Mouse (Mus musculus) intestine, embryonic 16.5 days (tissue): ENCODE data around the gene Dusp15. TPM values are rescaled to one million over a fixed set of nuclear protein-coding genes. Genes with fewer than 3 reads are reported as not detected.

Experiments used
- ATAC-seq: fragments of 200-750 bp; cut with Nextera tagmentation; 2 replicates; pipeline ENCODE4 v1.8.0; 2017; ENCODE audit warnings: moderate TSS enrichment, moderate library complexity
- H3K27ac ChIP-seq: fragments of 300-500 bp; sonication (generic); 2 replicates; pipeline ENCODE4 v1.5.1; 2014; ENCODE audit warnings: mild to moderate bottlenecking, low read length
- H3K27me3 ChIP-seq: fragments of 300-500 bp; sonication (generic); replicated peaks from 2 replicates; pipeline ENCODE4 v1.6.1; 2014; ENCODE audit warnings: low read length, control low read depth, mixed read lengths; ENCODE audit not compliant: control insufficient read depth, insufficient read depth
- H3K36me3 ChIP-seq: fragments of 300-500 bp; sonication (generic); 2 replicates; pipeline ENCODE4 v1.6.1; 2014; ENCODE audit warnings: low read length, control low read depth; ENCODE audit not compliant: control insufficient read depth, insufficient read depth
- H3K4me1 ChIP-seq: fragments of 300-500 bp; sonication (generic); 2 replicates; pipeline ENCODE4 v1.6.1; 2014; ENCODE audit warnings: low read length, control low read depth, mixed read lengths; ENCODE audit not compliant: control insufficient read depth, insufficient read depth
- H3K4me2 ChIP-seq: fragments of 300-500 bp; sonication (generic); 2 replicates; pipeline ENCODE4 v1.6.1; 2014; ENCODE audit warnings: low read depth, low read length, control low read depth
- H3K4me3 ChIP-seq: fragments of 300-500 bp; sonication (generic); 2 replicates; pipeline ENCODE4 v1.5.1; 2014; ENCODE audit warnings: mild to moderate bottlenecking, low read length
- H3K9ac ChIP-seq: fragments of 300-500 bp; sonication (generic); 2 replicates; pipeline ENCODE4 v1.6.1; 2014; ENCODE audit warnings: low read depth, low read length
- H3K9me3 ChIP-seq: fragments of 300-500 bp; sonication (generic); 2 replicates; pipeline ENCODE4 v1.6.1; 2016; ENCODE audit warnings: low read length, control low read depth; ENCODE audit not compliant: control insufficient read depth
- WGBS: fragments of 180-500 bp; shearing (Covaris S2); extraction: QIAGEN DNeasy Blood & Tissue Kit; methylation state at CpG from one replicate; pipeline ENCODE4 v1.1.7; 2014; 5-methylcytosine and 5-hydroxymethylcytosine counted together
- polyA plus RNA-seq: library from polyadenylated mRNA; unstranded; fragments of >200 nt; fragmentation: Nextera tagmentation; extraction: Ambion mirVana; gene quantifications from 2 replicates; pipeline ENCODE4 v1.2.1, GENCODE M21; 2015

Dusp15 gene
- polyA plus RNA-seq: 0.13 and 0.27 TPM in 2 replicates

GRCm38 (mm10) chr2:152951065-152951849 is at the start of gene Dusp15:
Dusp15 (minus strand) TSS chr2:152951698.
- no peaks in the 10 kb centered on the region for H3K36me3 ChIP-seq
- no peaks in the 10 kb centered on the region for H3K9me3 ChIP-seq
- H3K4me1 ChIP-seq: peaks cover 4% of the 10 kb centered on the region; the same call in 1 of the 2 replicates
- H3K4me3 ChIP-seq: peak within 1 kb of the TSS; percentile 68
- peak within 1 kb of the TSS; percentile 66 for H3K9ac ChIP-seq
- H3K4me2 ChIP-seq: peak within 1 kb of the TSS; percentile 98
- peak; percentile 63 for ATAC-seq
- peaks cover 46% of the 10 kb centered on the region for H3K27me3 ChIP-seq
- 1% methylated on average over 54 of the region's 54 CpGs for WGBS
- H3K27ac ChIP-seq: no peak within 1 kb of the TSS

GRCm38 (mm10) chr2:152997046-152997445 is 45.5 kb upstream of the Dusp15 start:
- WGBS: 55% methylated on average over 4 of the region's 4 CpGs
- Histone ChIP-seq H3K4me3 (no peak overlapping the region), H3K9me3 (no peaks in the 10 kb centered on the region), H3K4me1 (no peaks in the 10 kb centered on the region), H3K9ac (no peak overlapping the region), H3K27ac (no peak overlapping the region), H3K27me3 (no peaks in the 10 kb centered on the region), H3K4me2 (no peak overlapping the region), H3K36me3 (no peaks in the 10 kb centered on the region)
- no peak for ATAC-seq

DNA sequence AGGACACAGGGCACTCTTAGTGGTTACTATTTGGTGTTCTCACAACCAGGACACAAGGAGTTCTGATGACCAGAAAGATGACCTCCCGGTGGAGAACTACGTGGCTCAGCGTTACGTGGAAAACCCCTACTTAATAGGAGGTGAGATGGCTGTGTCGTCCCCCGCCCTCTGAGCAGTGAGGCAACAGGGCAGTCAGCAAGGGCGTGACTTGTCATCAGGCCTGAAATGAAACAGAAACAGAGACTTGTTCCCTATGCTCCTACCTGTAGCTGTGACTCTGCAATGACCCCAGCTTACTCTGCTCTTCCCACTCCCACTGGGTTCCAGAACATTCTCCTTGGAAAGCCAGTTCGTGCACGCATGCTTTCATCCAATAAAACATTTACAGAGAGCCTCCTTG is 40.0 kb upstream of the Dusp15 start:
- Histone ChIP-seq H3K27me3 (no peaks in the 10 kb centered on the region), H3K9me3 (no peaks in the 10 kb centered on the region), H3K27ac (no peak overlapping the region), H3K4me2 (no peak overlapping the region), H3K4me3 (no peak overlapping the region), H3K4me1 (no peaks in the 10 kb centered on the region), H3K9ac (no peak overlapping the region), H3K36me3 (no peaks in the 10 kb centered on the region)
- ATAC-seq: no peak
- 81% methylated on average over 9 of the region's 9 CpGs for WGBS

GRCm38 (mm10) chr2:152985582-152985981 is 34.1 kb upstream of the Dusp15 start:
- Histone ChIP-seq H3K4me2 (no peak overlapping the region), H3K36me3 (no peaks in the 10 kb centered on the region), H3K27me3 (no peaks in the 10 kb centered on the region), H3K4me3 (no peak overlapping the region), H3K9ac (no peak overlapping the region), H3K9me3 (no peaks in the 10 kb centered on the region), H3K27ac (no peak overlapping the region), H3K4me1 (no peaks in the 10 kb centered on the region)
- 36% methylated on average over 1 of the region's 1 CpGs for WGBS
- ATAC-seq: no peak

DNA sequence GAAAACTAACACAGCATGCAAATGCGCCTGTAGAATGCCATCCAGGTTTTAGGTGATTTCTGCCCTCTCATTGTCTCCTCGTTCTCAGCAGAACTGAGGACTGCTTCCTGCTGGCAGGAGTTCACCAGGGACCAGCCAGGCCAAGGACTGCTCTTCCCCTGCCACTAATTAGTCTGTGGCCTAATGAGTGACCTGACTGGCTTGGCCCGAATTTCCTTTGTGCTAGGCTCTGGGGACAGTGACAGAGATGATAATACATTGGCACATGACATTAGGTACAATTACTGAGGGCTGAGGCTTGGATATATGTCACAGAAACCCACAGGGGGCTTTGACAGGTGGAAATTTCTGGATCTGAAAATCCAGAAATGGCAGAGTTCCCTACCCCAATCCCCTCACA is 25.5 kb upstream of the Dusp15 start:
- WGBS: 59% methylated on average over 3 of the region's 3 CpGs
- no peak overlapping the region for H3K9ac ChIP-seq
- no peaks in the 10 kb centered on the region for H3K36me3 ChIP-seq
- H3K9me3 ChIP-seq: no peaks in the 10 kb centered on the region
- H3K27me3 ChIP-seq: no peaks in the 10 kb centered on the region
- no peak overlapping the region for H3K4me2 ChIP-seq
- H3K4me3 ChIP-seq: no peak overlapping the region
- no peak overlapping the region for H3K27ac ChIP-seq
- H3K4me1 ChIP-seq: no peaks in the 10 kb centered on the region
- ATAC-seq: no peak

- no peak overlapping the region for H3K4me2 ChIP-seq
- no peak overlapping the region for H3K27ac ChIP-seq
- H3K4me1 ChIP-seq: no peaks in the 10 kb centered on the region
- ATAC-seq: no peak
- H3K4me3 ChIP-seq: no peak overlapping the region
- WGBS: 63% methylated on average over 4 of the region's 4 CpGs
- H3K9me3 ChIP-seq: no peaks in the 10 kb centered on the region
- H3K9ac ChIP-seq: no peak overlapping the region
- H3K36me3 ChIP-seq: no peaks in the 10 kb centered on the region
- no peaks in the 10 kb centered on the region for H3K27me3 ChIP-seq
Measured at GRCm38 (mm10) chr2:152965555-152965954, 14.1 kb upstream of the Dusp15 start.

- Histone ChIP-seq H3K4me3 (peak within 1 kb of the TSS; percentile 47), H3K27ac (no peak within 1 kb of the TSS), H3K4me2 (peak within 1 kb of the TSS; percentile 90), H3K36me3 (no peaks in the 10 kb centered on the region), H3K4me1 (no peaks in the 10 kb centered on the region), H3K27me3 (peaks cover 2% of the 10 kb centered on the region; the same call in 1 of the 2 replicates), H3K9ac (no peak within 1 kb of the TSS; the same call in 1 of the 2 replicates), H3K9me3 (no peaks in the 10 kb centered on the region)
- ATAC-seq: peak; percentile 95
- 3% methylated on average over 34 of the region's 34 CpGs for WGBS
Measured at GRCm38 (mm10) chr2:152962091-152962793, 10.7 kb upstream of the Dusp15 start, which contains the start of gene Ttll9. Ttll9 (plus strand) TSS chr2:152962485.

GRCm38 (mm10) chr2:152958116-152958515 is 6.6 kb upstream of the Dusp15 start:
- H3K27ac ChIP-seq: no peak overlapping the region
- 66% methylated on average over 3 of the region's 3 CpGs for WGBS
- no peak overlapping the region for H3K4me3 ChIP-seq
- no peak for ATAC-seq
- no peak overlapping the region for H3K9ac ChIP-seq
- peaks cover 12% of the 10 kb centered on the region for H3K27me3 ChIP-seq
- H3K4me1 ChIP-seq: no peaks in the 10 kb centered on the region
- no peaks in the 10 kb centered on the region for H3K9me3 ChIP-seq
- H3K4me2 ChIP-seq: no peak overlapping the region
- H3K36me3 ChIP-seq: no peaks in the 10 kb centered on the region

GRCm38 (mm10) chr2:152951850-152952720 is 587 bp upstream of the Dusp15 start:
- H3K27me3 ChIP-seq: peaks cover 45% of the 10 kb centered on the region
- H3K4me3 ChIP-seq: peak overlapping the region; percentile 68
- ATAC-seq: no peak
- H3K36me3 ChIP-seq: no peaks in the 10 kb centered on the region
- peak overlapping the region; percentile 66 for H3K9ac ChIP-seq
- peak overlapping the region; percentile 98 for H3K4me2 ChIP-seq
- H3K4me1 ChIP-seq: peaks cover 4% of the 10 kb centered on the region; the same call in 1 of the 2 replicates
- H3K9me3 ChIP-seq: no peaks in the 10 kb centered on the region
- WGBS: 19% methylated on average over 13 of the region's 13 CpGs
- H3K27ac ChIP-seq: no peak overlapping the region
